Comparison of ENCODE assay signal across 20 mouse cellular contexts in genomic region chr12:115603763-115604162, GRCm38 (mm10).
"Had no signal": no experiment of that assay in that cellular context is flagged by ENCODE, and none has a peak within 500 bp of the region (broad histone marks: within the 10 kb centered on the region; RNA-seq: fewer than 3 reads in every experiment).

No protein-coding gene starts in this region.

- H3K4me3 ChIP-seq: liver, embryonic 13.5 days; liver, embryonic 15.5 days; lung, embryonic 15.5 days; megakaryocyte, embryonic 14.5 days; midbrain, embryonic 13.5 days; midbrain, embryonic 15.5 days; neural tube, embryonic 13.5 days; neural tube, embryonic 15.5 days; stomach, embryonic 15.5 days had no signal

- ATAC-seq: liver, postnatal 0 days; lung, postnatal 0 days; midbrain, embryonic 13.5 days; midbrain, embryonic 15.5 days had no signal

- H3K36me3 ChIP-seq: liver, embryonic 13.5 days; liver, embryonic 15.5 days; lung, embryonic 15.5 days; midbrain, embryonic 13.5 days; midbrain, embryonic 15.5 days; neural tube, embryonic 13.5 days; neural tube, embryonic 15.5 days; stomach, embryonic 15.5 days had no signal

- H3K9me3 ChIP-seq: liver, embryonic 13.5 days; liver, embryonic 15.5 days; lung, embryonic 15.5 days; megakaryocyte, embryonic 14.5 days; stomach, embryonic 15.5 days had no signal

- H3K4me1 ChIP-seq: liver, embryonic 13.5 days; liver, embryonic 15.5 days; lung, embryonic 15.5 days; megakaryocyte, embryonic 14.5 days; midbrain, embryonic 13.5 days; midbrain, embryonic 15.5 days; neural tube, embryonic 13.5 days; neural tube, embryonic 15.5 days; stomach, embryonic 15.5 days had no signal

- H3K4me2 ChIP-seq: liver, embryonic 13.5 days; liver, embryonic 15.5 days; lung, embryonic 15.5 days; midbrain, embryonic 11.5 days; midbrain, embryonic 13.5 days; midbrain, embryonic 15.5 days; neural tube, embryonic 13.5 days; neural tube, embryonic 15.5 days; stomach, embryonic 15.5 days had no signal

- DNase-seq: liver, embryonic 13.5 days; liver, postnatal 0 days; lung, adult 2 months; lung, postnatal 14 days; lung, postnatal 36 days; right cerebral cortex, postnatal 14 days; thymus, postnatal 25 days; thymus, postnatal 4 days had no signal

- H3K27ac ChIP-seq: liver, embryonic 13.5 days; liver, embryonic 15.5 days; lung, embryonic 15.5 days; macrophage; midbrain, embryonic 13.5 days; midbrain, embryonic 15.5 days; neural tube, embryonic 13.5 days; neural tube, embryonic 15.5 days; stomach, embryonic 15.5 days; stomach, postnatal 0 days had no signal

- H3K9ac ChIP-seq: liver, embryonic 13.5 days; liver, embryonic 15.5 days; liver, postnatal 0 days; lung, embryonic 15.5 days; midbrain, embryonic 13.5 days; midbrain, embryonic 15.5 days; neural tube, embryonic 13.5 days; neural tube, embryonic 15.5 days; stomach, embryonic 15.5 days had no signal

- H3K27me3 ChIP-seq: liver, embryonic 13.5 days; liver, embryonic 15.5 days; lung, embryonic 15.5 days; megakaryocyte, embryonic 14.5 days; midbrain, embryonic 13.5 days; midbrain, embryonic 15.5 days; neural tube, embryonic 13.5 days; neural tube, embryonic 15.5 days; stomach, embryonic 15.5 days had no signal
